Mouse (Mus musculus): Measurements from ENCODE around the gene Pstk.
A peak's percentile ranks its signal among the peaks of the same experiment; 100 is the strongest.
"Not testable (repeated sequence)": the region's sequence is repeated elsewhere in the genome, so short reads cannot be mapped to it uniquely, and the experiment has no call there.

Gene Pstk

GRCm38 (mm10) chr7:131370648-131371469, at the start of gene Pstk:
TSS of gene Pstk (plus strand) at chr7:131371141.
- peak; percentile 86 to 96 for DNase-seq

GRCm38 (mm10) chr7:131322192-131322591, 48.7 kb upstream of the Pstk start, which contains the start of gene Cuzd1:
TSS of gene Cuzd1 (minus strand) at chr7:131322292.
- DNase-seq, result no peak

- no peak for DNase-seq
Measured at GRCm38 (mm10) chr7:131327054-131327453, 43.9 kb upstream of the Pstk start.

GRCm38 (mm10) chr7:131329416-131329815, 41.5 kb upstream of the Pstk start, which contains the start of gene Fam24b:
TSS of gene Fam24b (minus strand) at chr7:131329516.
- DNase-seq, result no peak

- no peak for DNase-seq
Measured at GRCm38 (mm10) chr7:131331688-131332087, 39.3 kb upstream of the Pstk start.

- DNase-seq, result no peak
Measured at GRCm38 (mm10) chr7:131333564-131333963, 37.4 kb upstream of the Pstk start, which contains the start of gene Fam24a. TSS of gene Fam24a (plus strand) at chr7:131333864.

- no peak for DNase-seq
Measured at GRCm38 (mm10) chr7:131337502-131338068, 33.4 kb upstream of the Pstk start.

GRCm38 (mm10) chr7:131345856-131346541, 24.9 kb upstream of the Pstk start:
- DNase-seq, result peak; percentile 20 to 21

GRCm38 (mm10) chr7:131356105-131356504, 14.8 kb upstream of the Pstk start:
- no peak for DNase-seq

- no peak for DNase-seq
Measured at GRCm38 (mm10) chr7:131362269-131362614, 8.7 kb upstream of the Pstk start.

GRCm38 (mm10) chr7:131362615-131363300, 8.2 kb upstream of the Pstk start, which contains the start of gene 2310057M21Rik:
TSS of gene 2310057M21Rik (minus strand) at chr7:131362759.
- peak; percentile 95 for DNase-seq

GRCm38 (mm10) chr7:131364131-131364530, 6.8 kb upstream of the Pstk start:
- no peak for DNase-seq

- no peak for DNase-seq
Measured at GRCm38 (mm10) chr7:131371470-131371860, 524 bp downstream of the Pstk start.

- no peak for DNase-seq
Measured at GRCm38 (mm10) chr7:131371880-131372651, 1.1 kb downstream of the Pstk start.

- not testable (repeated sequence) for DNase-seq
Measured at GRCm38 (mm10) chr7:131391761-131392160, 20.8 kb downstream of the Pstk start.

- no peak for DNase-seq
Measured at GRCm38 (mm10) chr7:131409321-131409987, 38.5 kb downstream of the Pstk start.

GRCm38 (mm10) chr7:131409988-131410385, 39.0 kb downstream of the Pstk start:
- no peak for DNase-seq

- peak; percentile 99 for DNase-seq
Measured at GRCm38 (mm10) chr7:131410416-131411058, 39.6 kb downstream of the Pstk start, which contains the start of the genes Ikzf5 and Acadsb. TSS of gene Ikzf5 (minus strand) at chr7:131410521. TSS of gene Acadsb (plus strand) at chr7:131410601.

- peak in 1 of 2 experiments; percentile 17 for DNase-seq
Measured at GRCm38 (mm10) chr7:131411221-131411940, 40.4 kb downstream of the Pstk start.

GRCm38 (mm10) chr7:131411941-131412270, 41.0 kb downstream of the Pstk start:
- no peak for DNase-seq

All from cerebellum, adult 18-20 months (tissue).